Mouse (Mus musculus): ENCODE measurements around the gene Styk1.

Gene Styk1

GRCm38 (mm10) chr6:131369866-131370616, 16.6 kb upstream of the Styk1 start:
- no peak for DNase-seq (ENCODE audit: low spot score in 2 of 2)

- DNase-seq (ENCODE audit: low spot score in 2 of 2): no peak
These were observed 13.7 kb upstream of the Styk1 start for GRCm38 (mm10) chr6:131367101-131367500.

- no peak for DNase-seq (ENCODE audit: low spot score in 2 of 2)
These were observed 11.0 kb upstream of the Styk1 start for GRCm38 (mm10) chr6:131364353-131364752.

GRCm38 (mm10) chr6:131362987-131363765, 9.8 kb upstream of the Styk1 start:
- DNase-seq (ENCODE audit: low spot score in 2 of 2): no peak

- DNase-seq (ENCODE audit: low spot score in 2 of 2): peak in 1 of 2 experiments; percentile 64
These were observed 7.3 kb upstream of the Styk1 start for GRCm38 (mm10) chr6:131360693-131361092.

GRCm38 (mm10) chr6:131359543-131359942, 6.1 kb upstream of the Styk1 start:
- DNase-seq (ENCODE audit: low spot score in 2 of 2): no peak

GRCm38 (mm10) chr6:131354913-131355312, 1.5 kb upstream of the Styk1 start:
- DNase-seq (ENCODE audit: low spot score in 2 of 2): peak in 1 of 2 experiments; percentile 0

GRCm38 (mm10) chr6:131347026-131347425, 6.4 kb downstream of the Styk1 start:
- no peak for DNase-seq (ENCODE audit: low spot score in 2 of 2)

GRCm38 (mm10) chr6:131344346-131344745, 9.1 kb downstream of the Styk1 start:
- no peak for DNase-seq (ENCODE audit: low spot score in 2 of 2)

- no peak for DNase-seq (ENCODE audit: low spot score in 2 of 2)
These were observed 13.3 kb downstream of the Styk1 start for GRCm38 (mm10) chr6:131340082-131340481.

- no peak for DNase-seq (ENCODE audit: low spot score in 2 of 2)
These were observed 14.1 kb downstream of the Styk1 start for GRCm38 (mm10) chr6:131339309-131339708.

- DNase-seq (ENCODE audit: low spot score in 2 of 2): no peak
These were observed 14.6 kb downstream of the Styk1 start for GRCm38 (mm10) chr6:131338787-131339186.

- no peak for DNase-seq (ENCODE audit: low spot score in 2 of 2)
These were observed 26.3 kb downstream of the Styk1 start for GRCm38 (mm10) chr6:131327076-131327475.

GRCm38 (mm10) chr6:131321854-131322639, 31.4 kb downstream of the Styk1 start:
- no peak for DNase-seq (ENCODE audit: low spot score in 2 of 2)

GRCm38 (mm10) chr6:131316155-131317101, 37.0 kb downstream of the Styk1 start:
- DNase-seq (ENCODE audit: low spot score in 2 of 2): no peak

- no peak for DNase-seq (ENCODE audit: low spot score in 2 of 2)
These were observed 45.4 kb downstream of the Styk1 start for GRCm38 (mm10) chr6:131308031-131308430.

- no peak for DNase-seq (ENCODE audit: low spot score in 2 of 2)
These were observed 48.6 kb downstream of the Styk1 start for GRCm38 (mm10) chr6:131304776-131305175.

GRCm38 (mm10) chr6:131298531-131298930, 54.9 kb downstream of the Styk1 start:
- DNase-seq (ENCODE audit: low spot score in 2 of 2): no peak

GRCm38 (mm10) chr6:131294435-131295112, 58.8 kb downstream of the Styk1 start:
- DNase-seq (ENCODE audit: low spot score in 2 of 2): no peak

- no peak for DNase-seq (ENCODE audit: low spot score in 2 of 2)
These were observed 59.5 kb downstream of the Styk1 start for GRCm38 (mm10) chr6:131293916-131294315.

Data from spleen, postnatal 10 days (tissue).